Mouse (Mus musculus): ENCODE data around the gene Olfr924.

DNA sequence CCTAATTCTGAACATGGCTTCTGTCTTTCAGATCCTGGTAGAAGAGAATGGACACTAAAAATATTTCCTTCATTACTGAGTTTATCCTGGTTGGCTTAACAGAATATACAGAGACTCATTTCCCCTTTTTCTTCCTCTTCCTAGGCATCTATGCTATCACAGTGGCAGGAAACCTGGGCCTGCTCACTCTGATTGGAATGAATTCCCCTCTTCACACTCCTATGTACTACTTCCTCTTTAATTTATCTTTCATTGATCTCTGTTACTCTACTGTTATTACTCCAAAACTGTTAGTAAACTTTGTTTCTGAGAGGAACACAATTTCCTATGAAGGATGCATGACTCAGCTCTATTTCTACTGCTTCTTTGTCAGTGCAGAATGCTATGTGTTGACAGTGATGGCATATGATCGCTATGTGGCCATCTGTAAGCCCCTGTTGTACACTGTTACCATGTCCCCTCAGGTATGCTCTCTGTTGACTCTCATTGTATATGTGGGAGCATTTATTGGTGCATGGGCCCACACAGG is 28.7 kb upstream of the Olfr924 start:
- TF ChIP-seq EP300 (IDR thresholded peaks at IDR 0.05; ENCODE audit: insufficient read depth, low read depth, low read length) (no peak), POLR2A (IDR thresholded peaks at IDR 0.05; ENCODE audit: insufficient read depth, low read depth, low read length) (no peak), CTCF (IDR thresholded peaks at IDR 0.05) (no peak)

Data from heart, adult 2 months (tissue).